Mouse (Mus musculus) spleen, postnatal 10 days (tissue): ENCODE data around the gene Bco2.

Experiments used
- DNase-seq, 2 experiments: peaks; one replicate each; pipeline ENCODE4 v3.0.0; 2021 to 2022; ENCODE audit warnings: low spot score in 2 of 2

Bco2 gene

GRCm38 (mm10) chr9:50555094-50555446, at the start of gene Bco2:
TSS of gene Bco2 (minus strand) at chr9:50555181.
- DNase-seq = no peak

- no peak for DNase-seq
Measured at GRCm38 (mm10) chr9:50604338-50604737, 49.4 kb upstream of the Bco2 start.

- no peak for DNase-seq
Measured at GRCm38 (mm10) chr9:50603998-50604324, 49.0 kb upstream of the Bco2 start.

- DNase-seq = peak; percentile 86 to 94
Measured at GRCm38 (mm10) chr9:50603189-50603997, 48.4 kb upstream of the Bco2 start, which contains the start of the genes Sdhd and Timm8b. TSS of gene Sdhd (minus strand) at chr9:50603812. TSS of gene Timm8b (plus strand) at chr9:50603910.

GRCm38 (mm10) chr9:50602055-50602845, 47.3 kb upstream of the Bco2 start:
- DNase-seq = no peak

- no peak for DNase-seq
Measured at GRCm38 (mm10) chr9:50601536-50601935, 46.6 kb upstream of the Bco2 start.

- no peak for DNase-seq
Measured at GRCm38 (mm10) chr9:50596973-50597372, 42.0 kb upstream of the Bco2 start.

- DNase-seq = no peak
Measured at GRCm38 (mm10) chr9:50594794-50595417, 39.9 kb upstream of the Bco2 start.

GRCm38 (mm10) chr9:50593544-50593943, 38.6 kb upstream of the Bco2 start:
- peak; percentile 47 to 71 for DNase-seq

- no peak for DNase-seq
Measured at GRCm38 (mm10) chr9:50592955-50593354, 38.0 kb upstream of the Bco2 start.

GRCm38 (mm10) chr9:50590856-50591518, 36.0 kb upstream of the Bco2 start:
- no peak for DNase-seq

GRCm38 (mm10) chr9:50586955-50587354, 32.0 kb upstream of the Bco2 start:
- no peak for DNase-seq

GRCm38 (mm10) chr9:50585145-50585818, 30.3 kb upstream of the Bco2 start:
- DNase-seq = no peak

- no peak for DNase-seq
Measured at GRCm38 (mm10) chr9:50580370-50580769, 25.4 kb upstream of the Bco2 start.

GRCm38 (mm10) chr9:50569599-50570525, 14.9 kb upstream of the Bco2 start:
- no peak for DNase-seq

- DNase-seq = no peak
Measured at GRCm38 (mm10) chr9:50567881-50568280, 12.9 kb upstream of the Bco2 start.

GRCm38 (mm10) chr9:50567372-50567771, 12.4 kb upstream of the Bco2 start:
- DNase-seq = no peak

- no peak for DNase-seq
Measured at GRCm38 (mm10) chr9:50565940-50566339, 11.0 kb upstream of the Bco2 start.

- DNase-seq = no peak
Measured at GRCm38 (mm10) chr9:50565173-50565572, 10.2 kb upstream of the Bco2 start.

GRCm38 (mm10) chr9:50561918-50562360, 7.0 kb upstream of the Bco2 start:
- no peak for DNase-seq
